Mouse (Mus musculus) CD4-positive, CD25-positive, alpha-beta regulatory T cell, adult 9 weeks (primary cell): ENCODE results near the gene Alg3. TPM values are rescaled to one million over a fixed set of nuclear protein-coding genes. Genes with fewer than 3 reads are reported as not detected.

Experiments
- polyA plus RNA-seq: library from polyadenylated mRNA; unstranded; fragments of 100-300 nt; shearing (Covaris generic); gene quantifications from one replicate; pipeline ENCODE4 v1.2.1, GENCODE M21; 2017

The Alg3 gene
- 49.3 TPM for polyA plus RNA-seq

DNA sequence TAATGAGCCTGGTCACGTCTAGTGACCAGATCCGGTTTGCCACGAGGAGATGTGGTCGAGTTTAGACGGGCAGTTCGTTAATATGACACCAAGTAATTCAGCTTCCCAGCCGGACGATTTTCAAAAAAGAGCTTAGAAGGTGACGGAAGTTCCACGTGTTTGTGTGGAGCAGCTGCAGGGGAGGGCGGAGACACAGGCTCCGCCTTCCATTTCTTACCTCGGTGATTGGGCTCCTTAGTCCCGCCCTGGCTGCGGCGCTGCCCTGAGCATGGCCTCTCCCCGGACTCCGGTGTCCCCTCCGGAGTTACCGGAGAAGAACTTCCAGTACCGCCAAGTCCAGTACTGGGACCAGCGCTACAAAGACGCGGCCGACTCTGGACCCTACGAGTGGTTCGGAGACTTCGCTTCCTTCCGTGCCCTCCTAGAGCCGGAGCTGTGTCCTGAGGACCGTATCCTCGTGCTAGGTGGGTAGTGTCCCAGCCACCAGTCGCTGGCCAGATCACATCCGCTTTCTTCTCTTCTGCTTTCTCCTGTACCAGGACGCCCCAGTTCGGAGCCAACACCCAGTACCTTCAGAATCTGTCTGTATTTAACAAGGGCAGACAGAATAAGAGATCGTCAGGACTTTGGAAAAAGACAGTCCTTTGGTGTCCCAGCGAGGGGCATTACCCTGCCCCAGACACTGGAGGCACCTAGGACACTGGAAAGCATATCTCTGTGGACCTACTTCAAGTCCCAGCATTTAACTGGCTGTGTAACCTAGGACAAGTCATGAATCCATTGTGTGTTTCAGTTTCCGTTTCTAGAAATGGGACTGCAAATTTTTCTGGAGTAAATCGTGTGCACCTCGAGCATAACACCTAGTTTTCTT lies at the start of gene Alg3, which contains the start of the genes Eef1akmt4 and Gm49333:
Alg3 (minus strand) TSS at position 379 of the 871 bp plus-strand sequence.
Eef1akmt4 (plus strand) TSS at position 237 of the 871 bp plus-strand sequence.
Gm49333 (plus strand) TSS at position 254 of the 871 bp plus-strand sequence.

DNA sequence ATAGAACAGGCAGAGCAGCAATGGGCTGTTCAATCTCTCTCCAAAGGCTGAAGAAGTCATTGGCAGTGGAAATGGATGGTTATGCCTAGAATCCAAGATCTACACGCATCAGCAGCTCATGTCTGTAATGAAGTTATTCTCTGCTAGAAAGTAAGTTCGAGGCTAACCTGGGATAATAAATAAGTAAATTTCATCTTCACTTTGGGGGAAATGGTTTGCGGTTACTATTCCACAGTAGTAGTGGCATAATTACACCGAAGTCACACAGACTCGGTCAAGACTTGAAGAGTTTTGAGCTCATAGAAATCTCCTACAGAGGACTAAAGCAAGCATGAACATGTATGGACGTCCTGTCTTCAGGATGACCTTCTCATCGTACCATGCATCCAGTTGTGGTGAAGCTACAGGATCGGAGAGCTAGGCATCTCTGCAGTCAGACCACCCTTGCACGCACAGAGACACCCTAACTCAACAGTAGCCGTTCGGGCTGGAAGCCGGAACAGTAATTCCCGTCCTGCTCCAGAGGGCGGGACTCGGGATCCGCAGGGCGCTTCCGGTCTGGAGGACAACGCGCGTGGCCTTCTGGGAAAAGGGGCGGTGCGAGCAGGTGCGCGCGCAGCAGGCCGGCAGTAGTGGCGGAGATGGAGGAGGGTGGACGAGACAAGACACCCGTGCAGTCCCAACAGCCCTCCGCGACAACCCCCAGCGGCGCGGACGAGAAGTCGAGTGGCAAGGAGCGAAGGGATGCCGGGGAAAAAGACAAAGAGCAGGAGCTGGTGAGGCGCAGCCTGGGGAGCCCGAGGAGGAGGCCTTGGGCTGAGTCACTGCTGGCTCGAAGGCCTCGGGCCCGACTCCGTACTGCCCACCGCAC lies 39.8 kb upstream of the Alg3 start, which contains the start of gene Psmd2:
Psmd2 (plus strand) TSS at position 577 of the 871 bp plus-strand sequence.

DNA sequence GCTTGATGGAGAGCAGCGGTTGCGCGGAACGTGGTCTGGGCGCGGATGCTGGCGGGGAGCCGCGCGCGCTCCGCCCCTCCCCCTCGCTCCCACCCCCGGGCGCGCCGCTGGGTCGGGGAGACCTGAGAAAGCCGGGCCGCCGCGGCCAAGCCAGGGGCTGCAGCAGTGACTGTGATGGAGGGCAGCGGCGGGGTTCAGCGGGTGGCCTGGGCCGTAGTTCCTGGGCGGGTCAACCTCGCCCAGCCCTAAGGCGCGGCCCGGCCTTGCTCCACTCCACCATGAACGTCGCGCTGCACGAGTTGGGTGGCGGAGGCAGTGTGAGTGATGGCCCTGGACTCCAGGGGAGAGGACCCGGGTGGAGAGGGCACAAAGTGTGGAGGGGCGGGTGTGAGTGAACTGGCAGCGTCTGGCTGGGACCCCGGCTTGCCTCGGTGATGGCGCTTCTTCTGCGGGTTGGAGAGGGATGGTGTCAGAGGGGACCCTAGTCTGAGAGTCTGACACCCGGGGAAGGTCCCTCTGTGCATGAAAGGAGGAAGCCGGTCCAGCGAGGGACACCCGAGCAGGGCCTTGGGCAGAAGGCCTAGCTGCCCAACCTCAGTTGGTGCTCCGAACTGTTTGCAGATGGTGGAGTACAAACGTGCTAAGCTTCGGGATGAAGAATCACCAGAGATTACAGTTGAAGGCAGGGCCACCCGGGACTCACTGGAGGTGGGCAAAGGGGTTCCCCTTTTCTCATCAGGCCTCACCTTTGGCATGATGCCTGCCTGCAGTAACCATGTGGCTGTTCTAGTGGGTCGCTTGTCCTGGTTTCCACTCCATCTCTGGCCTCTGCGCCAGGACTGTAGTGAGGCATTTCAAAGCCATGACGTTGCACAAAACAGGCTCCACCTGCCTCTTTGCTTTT lies 18.4 kb upstream of the Alg3 start, which contains the start of gene Ece2:
Ece2 (plus strand) TSS at position 98 of the 904 bp plus-strand sequence.

DNA sequence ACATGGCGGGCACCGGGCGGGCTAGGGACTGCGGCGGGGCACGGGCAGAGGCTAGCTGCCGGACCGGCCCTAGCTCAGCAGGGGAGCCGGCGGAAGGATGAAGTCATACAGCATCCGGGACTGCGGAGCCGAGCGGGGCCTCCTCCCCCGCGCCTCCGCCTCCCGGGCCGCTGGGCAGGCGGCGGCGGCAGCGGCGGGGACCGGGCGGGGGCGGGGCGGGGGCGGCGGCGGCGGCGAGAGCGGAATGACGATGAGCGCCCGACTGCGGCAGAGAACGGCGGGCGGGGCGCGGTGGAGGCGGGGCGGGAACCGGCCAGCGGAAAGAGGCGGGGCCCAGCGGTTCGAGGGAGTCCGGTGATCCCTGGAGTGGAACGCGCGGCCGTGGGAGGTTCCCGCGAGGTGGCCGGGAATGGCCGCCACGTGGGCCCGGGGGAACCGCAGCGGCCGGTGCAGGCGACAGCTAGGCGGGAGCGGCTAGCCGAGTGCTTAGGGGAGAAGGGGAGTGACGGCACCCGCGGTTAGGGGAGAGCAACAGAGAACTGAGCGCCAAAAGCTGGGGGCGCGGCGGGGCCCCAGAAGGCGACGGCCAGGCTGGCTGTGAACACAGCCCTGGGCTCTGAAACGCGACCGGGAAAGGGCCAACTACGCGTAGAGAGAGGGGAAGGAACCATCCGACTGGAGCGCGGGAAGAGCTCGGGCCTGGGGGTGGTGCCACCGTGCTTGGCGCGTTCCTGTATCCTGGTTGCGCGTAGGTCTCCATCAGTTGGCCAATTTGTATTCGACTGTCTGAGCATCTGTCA lies 9.9 kb upstream of the Alg3 start, which contains the start of gene Camk2n2:
Camk2n2 (minus strand) TSS at position 97 of the 800 bp plus-strand sequence.

DNA sequence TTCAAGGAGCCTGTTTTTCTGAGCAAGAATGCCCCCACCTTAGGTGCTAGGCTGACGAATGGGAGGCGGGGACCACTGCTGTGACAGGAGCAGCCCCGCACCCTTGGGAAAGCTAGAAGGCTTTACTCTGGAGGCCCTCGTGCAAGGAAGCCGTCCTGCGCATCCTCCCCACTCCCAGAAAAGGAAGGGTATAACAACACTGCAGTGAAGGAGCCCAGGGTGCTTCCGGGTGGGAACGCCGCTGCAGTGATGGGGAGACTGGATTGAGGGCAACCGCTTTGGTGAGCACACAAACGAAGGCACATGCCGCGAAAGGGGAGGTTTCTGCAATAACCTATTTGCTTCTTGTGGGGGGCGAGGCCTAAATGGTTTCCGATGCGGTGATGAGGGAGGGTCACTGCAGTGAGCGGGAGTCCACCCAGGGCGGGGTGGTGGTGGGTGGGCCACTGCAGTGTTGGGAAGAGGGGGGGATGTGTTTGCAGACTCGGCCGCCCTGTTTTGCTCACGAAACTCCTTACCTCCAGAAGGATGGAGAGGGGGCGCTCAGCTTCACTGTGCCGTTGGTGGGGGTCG lies 22.1 kb downstream of the Alg3 start, which contains the start of gene Vwa5b2:
Vwa5b2 (plus strand) TSS at position 106 of the 573 bp plus-strand sequence.

Other genes with a start within 250 kb of the Alg3 start
- gene Abcc5, start 185.3 kb downstream of the Alg3 start, polyA plus RNA-seq, result 39.9 TPM
- 15.3 TPM for gene Eif2b5, start 112.9 kb downstream of the Alg3 start, polyA plus RNA-seq
- gene Dvl3, start 94.8 kb downstream of the Alg3 start, polyA plus RNA-seq, result 5.9 TPM
- gene Ap2m1, start 76.3 kb downstream of the Alg3 start, polyA plus RNA-seq, result 486 TPM
- 121 TPM for gene Abcf3, start 63.2 kb downstream of the Alg3 start, polyA plus RNA-seq
- 0.29 TPM for gene Vwa5b2, start 22.3 kb downstream of the Alg3 start, polyA plus RNA-seq
- gene Eef1akmt4, start 142 bp downstream of the Alg3 start, polyA plus RNA-seq, result 27.3 TPM
- gene Gm49333, start 125 bp downstream of the Alg3 start, polyA plus RNA-seq, result not detected
- gene Camk2n2, start 9.6 kb upstream of the Alg3 start, polyA plus RNA-seq, result not detected
- gene Ece2, start 18.1 kb upstream of the Alg3 start, polyA plus RNA-seq, result not detected
- gene Psmd2, start 39.9 kb upstream of the Alg3 start, polyA plus RNA-seq, result 280 TPM
- 141 TPM for gene Eif4g1, start 56.6 kb upstream of the Alg3 start, polyA plus RNA-seq
- 2.4 TPM for gene Fam131a, start 81.5 kb upstream of the Alg3 start, polyA plus RNA-seq
- gene Polr2h, start 105.9 kb upstream of the Alg3 start, polyA plus RNA-seq, result 86.1 TPM
- gene Clcn2, start 106.0 kb upstream of the Alg3 start, polyA plus RNA-seq, result 1.1 TPM
- gene Chrd, start 121.4 kb upstream of the Alg3 start, polyA plus RNA-seq, result not detected
- gene Thpo, start 122.8 kb upstream of the Alg3 start, polyA plus RNA-seq, result not detected